Mouse (Mus musculus): ENCODE results near the gene Hspb8.

The Hspb8 gene

DNA sequence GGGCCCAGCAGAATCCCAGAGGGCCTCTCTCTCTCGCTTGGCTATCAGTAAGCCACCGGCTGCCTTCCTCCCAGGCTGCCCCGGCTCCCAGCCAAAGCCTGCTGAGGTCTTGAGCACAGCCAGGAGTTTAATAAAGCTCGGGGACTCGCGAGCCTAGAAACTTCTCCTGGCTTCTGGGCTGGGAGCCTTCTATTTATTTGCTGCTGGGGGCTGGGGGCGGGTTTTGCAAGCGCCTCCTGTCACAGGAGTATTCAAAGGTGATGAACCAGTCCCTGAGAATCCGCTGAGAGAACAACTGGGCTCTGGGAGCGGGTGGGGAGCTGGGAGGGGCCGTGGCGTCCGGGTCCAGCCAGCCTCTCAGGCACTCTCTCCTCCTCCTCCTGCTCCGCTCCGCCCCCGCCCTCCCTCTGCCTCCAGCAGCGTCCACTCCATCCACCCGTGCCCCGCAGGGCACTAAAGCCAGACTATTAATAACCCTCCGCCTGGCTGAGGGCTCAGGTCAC is at the start of gene Hspb8:
TSS of gene Hspb8 (minus strand) at position 166 of the 503 bp plus-strand sequence.
- no peak for DNase-seq (ENCODE audit: low spot score in 2 of 2)

- no peak for DNase-seq (ENCODE audit: low spot score in 2 of 2)
These were observed 38.8 kb upstream of the Hspb8 start for GRCm38 (mm10) chr5:116461354-116462042.

GRCm38 (mm10) chr5:116459970-116460369 is 37.3 kb upstream of the Hspb8 start:
- DNase-seq (ENCODE audit: low spot score in 2 of 2): no peak

DNA sequence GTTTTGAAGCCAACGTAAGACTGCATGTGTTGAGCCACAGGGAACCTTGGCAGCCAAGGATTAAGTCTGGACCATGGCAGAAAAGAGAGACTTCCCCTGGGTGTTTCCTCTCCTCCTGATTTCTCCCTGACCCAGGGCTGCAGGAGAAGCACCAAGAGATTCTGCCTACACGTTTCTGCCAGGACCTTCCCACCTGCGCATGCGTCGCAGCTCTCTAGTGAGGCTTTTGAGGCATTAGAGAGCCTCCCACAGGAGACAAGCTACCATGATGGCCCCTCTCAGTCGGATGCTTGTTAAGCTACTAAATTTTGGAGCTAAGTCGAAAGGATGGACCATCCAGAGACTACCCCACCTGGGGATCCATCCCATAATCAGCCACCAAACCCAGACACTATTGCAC is 35.1 kb upstream of the Hspb8 start:
- DNase-seq (ENCODE audit: low spot score in 2 of 2): no peak

- no peak for DNase-seq (ENCODE audit: low spot score in 2 of 2)
These were observed 34.3 kb upstream of the Hspb8 start for GRCm38 (mm10) chr5:116456796-116457515.

DNA sequence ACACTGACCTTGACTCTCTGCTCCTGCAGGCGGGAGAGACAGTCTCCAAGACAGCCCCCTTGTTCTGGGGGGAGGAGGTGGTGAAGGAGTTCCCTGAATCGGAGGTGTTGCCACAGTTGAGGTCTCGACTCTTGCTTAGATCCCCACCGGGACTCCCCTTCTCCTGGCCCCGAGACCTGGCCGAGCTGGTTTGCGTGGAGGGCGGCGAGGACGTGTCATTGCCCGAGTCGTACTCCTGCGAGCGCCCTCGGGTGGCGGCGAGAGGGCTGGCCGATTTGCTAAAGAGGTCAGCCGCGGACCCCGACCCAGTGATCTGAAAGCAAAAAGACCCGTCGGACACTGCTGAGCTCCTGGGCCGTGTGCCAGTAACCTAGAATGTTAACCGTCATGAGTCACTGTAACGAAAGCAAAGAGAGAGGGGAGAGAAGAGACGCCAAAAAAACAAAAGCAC is 30.8 kb upstream of the Hspb8 start:
- DNase-seq (ENCODE audit: low spot score in 2 of 2): no peak

DNA sequence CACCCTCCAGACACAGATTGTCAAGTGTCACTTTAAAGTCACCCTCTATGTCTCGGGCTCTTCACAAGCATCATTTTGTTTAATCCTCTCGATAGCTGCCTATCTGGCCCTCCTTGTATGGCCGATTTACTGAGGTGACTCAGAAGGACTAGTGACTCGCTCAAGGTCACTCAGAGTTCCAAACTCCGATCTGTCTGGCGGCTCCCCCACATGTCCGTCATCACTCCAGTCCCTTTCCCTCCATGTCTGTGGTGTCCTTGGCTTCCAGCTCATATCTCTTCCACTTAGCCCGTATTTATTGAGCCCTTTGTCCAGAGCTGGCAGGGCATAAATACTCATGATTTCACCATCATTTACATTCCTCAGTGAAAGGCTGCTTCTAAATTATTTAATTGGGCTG is 28.2 kb upstream of the Hspb8 start:
- DNase-seq (ENCODE audit: low spot score in 2 of 2): no peak

GRCm38 (mm10) chr5:116449522-116450225 is 27.0 kb upstream of the Hspb8 start:
- DNase-seq (ENCODE audit: low spot score in 2 of 2): no peak

- no peak for DNase-seq (ENCODE audit: low spot score in 2 of 2)
These were observed 25.9 kb upstream of the Hspb8 start for GRCm38 (mm10) chr5:116448409-116449191.

DNA sequence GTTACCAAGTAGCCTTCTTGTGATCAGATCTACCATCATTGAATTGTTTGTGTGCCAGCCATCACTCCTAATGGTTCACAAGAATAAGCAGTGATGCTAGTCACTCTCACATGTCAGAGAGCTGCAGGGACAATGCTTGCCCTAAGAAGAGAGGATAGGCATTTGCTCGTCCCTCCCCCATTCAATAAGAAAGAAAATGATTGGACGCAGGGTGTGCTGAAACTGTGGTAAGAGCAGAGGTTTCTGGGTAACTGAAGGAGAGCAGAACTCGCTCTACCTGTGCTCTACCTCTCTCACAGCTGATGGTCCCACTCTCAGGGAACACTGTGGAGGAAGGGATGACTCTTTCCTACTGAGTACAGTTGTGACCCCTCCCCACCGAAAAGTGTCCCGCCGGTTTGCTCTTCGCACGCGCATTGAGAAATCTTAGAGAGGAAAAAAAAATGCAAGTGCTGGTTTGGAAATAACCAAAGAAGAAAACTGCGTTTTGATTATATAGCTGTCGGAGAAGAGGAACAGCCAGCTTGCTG is 25.2 kb upstream of the Hspb8 start:
- DNase-seq (ENCODE audit: low spot score in 2 of 2): no peak

DNA sequence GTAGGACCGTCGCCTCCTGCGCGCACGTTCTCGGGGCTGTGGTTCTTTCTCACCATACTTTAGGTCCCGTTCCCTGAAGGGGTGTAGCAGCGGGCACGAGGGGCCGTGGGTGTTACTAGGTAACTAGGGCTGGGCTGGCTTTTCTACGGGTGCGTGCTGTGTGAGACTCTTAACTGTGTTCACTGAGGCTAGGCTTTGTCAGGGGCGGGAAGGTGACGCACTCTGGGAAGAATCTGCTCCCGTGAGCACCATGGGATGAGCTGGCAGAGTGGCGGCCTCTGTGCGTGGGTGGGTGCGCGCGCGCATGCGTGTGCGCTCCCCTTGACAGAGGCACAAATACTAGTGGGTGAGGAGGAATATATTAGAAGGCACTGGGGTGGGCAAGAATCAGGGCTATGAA is 23.9 kb upstream of the Hspb8 start:
- no peak for DNase-seq (ENCODE audit: low spot score in 2 of 2)

- no peak for DNase-seq (ENCODE audit: low spot score in 2 of 2)
These were observed 23.1 kb upstream of the Hspb8 start for GRCm38 (mm10) chr5:116445634-116446367.

DNA sequence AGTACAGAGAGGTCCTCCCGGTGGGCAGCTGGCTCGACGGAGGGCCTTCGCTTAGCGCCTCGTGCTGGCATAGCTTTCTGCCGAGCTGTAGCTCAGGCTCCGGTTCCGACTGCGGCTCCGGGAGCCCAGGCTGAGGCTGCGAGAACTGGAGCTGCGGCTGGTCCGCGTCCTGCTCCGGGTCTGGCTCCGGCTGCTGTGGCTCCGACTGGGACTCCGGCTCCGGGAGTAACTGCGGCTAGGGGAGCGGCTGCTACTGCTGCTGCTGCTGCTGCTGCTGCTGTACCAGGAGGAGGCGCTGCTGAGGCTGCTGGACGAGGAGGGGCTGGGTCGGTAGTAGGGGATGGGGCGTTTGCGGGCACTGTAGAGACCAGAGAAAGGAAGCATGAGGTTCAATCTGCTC is 21.9 kb upstream of the Hspb8 start:
- DNase-seq (ENCODE audit: low spot score in 2 of 2): no peak

DNA sequence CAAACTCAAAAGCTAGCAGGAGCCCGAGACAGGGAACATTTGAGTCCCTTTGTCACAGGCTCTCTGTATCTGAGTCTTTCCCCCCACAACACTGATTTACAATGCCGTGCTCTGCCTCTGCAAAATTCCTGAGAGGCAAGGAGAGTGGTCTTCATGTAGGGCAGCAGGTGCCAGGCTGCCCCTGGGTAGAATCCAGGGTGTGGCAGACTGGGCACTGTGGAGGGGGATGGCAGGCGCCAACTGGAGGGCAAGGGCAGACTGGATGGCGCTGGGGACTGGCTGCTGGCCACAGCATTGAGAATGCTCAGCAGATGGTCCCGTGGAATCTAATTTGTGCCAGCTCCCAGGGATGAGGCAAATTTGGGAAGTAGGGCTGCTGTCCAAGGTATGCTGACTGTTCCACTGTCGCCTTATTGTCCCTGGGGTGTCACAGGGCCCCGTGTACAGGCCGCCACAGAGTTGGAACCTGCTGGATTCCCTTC is 20.8 kb upstream of the Hspb8 start:
- DNase-seq (ENCODE audit: low spot score in 2 of 2): no peak

- DNase-seq (ENCODE audit: low spot score in 2 of 2): no peak
These were observed 20.2 kb upstream of the Hspb8 start for GRCm38 (mm10) chr5:116442697-116443458.

- DNase-seq (ENCODE audit: low spot score in 2 of 2): no peak
These were observed 17.6 kb upstream of the Hspb8 start for GRCm38 (mm10) chr5:116440251-116440650.

DNA sequence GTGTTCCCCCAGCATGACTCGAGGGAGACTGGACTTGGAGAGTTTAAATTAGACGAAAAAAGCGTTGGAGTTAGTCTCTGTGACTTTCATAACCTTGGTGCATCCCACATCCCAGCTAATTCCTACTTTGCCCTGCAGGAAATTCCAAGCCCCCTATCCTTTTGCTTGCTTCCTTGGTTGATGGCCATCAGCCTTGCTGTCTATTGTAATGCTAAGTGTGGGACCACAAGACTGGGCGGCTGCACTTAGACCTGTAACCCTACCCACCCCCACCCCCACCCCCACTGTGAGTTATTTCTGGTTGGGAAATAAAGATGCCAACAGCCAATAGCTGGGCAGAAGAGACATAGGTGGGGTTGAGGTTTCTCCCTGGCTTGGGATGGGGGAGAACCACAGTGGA is 15.7 kb upstream of the Hspb8 start:
- DNase-seq (ENCODE audit: low spot score in 2 of 2): no peak

- DNase-seq (ENCODE audit: low spot score in 2 of 2): no peak
These were observed 13.5 kb upstream of the Hspb8 start for GRCm38 (mm10) chr5:116436117-116436516.

DNA sequence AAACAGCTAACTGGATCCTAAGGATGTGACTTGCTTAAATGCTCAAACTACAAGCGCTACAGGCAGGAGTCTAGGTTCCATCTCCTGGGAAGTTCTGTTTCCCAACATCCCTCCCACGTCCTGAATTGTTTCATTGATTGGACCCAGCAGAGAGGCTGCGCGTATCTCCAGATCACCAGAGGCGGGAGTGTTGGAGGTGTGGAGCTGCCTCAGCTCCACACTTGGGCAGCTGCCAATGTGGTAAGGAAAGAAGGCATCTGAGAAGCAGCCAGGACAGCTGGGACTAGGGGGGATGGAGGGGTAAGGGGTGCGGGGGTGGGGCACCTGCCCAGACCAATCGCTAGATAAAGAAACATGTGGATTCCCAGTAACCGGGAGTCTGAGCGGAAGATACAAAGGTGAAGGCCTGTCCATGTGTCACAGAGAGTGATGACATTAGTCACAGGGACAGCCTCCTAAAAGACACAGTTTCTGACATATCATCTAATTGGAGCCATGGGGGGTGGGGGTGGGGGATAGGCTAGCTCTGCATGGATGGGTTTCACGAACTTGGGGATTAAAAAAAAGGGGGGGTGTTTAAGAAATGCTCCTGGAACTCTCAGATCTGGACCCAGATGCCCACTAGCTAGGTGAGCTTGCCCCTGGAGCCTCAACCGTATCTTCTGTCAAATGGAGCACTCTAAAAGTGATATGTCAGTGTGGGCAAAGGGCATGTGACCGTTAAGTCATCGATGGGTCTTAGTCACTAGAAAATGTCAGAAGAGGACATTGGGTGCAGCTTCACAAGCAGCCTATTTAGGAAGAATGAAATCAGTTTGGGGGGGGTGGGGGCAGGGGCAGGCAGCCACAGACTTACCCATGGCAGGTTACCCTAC is 12.5 kb upstream of the Hspb8 start:
- no peak for DNase-seq (ENCODE audit: low spot score in 2 of 2)

Data from spleen, postnatal 14 days (tissue).